Mouse (Mus musculus) small intestine, adult 2 months (tissue): ENCODE data around the gene Slc22a13. TPM values are rescaled to one million over a fixed set of nuclear protein-coding genes. Genes with fewer than 3 reads are reported as not detected.
"Not testable (repeated sequence)": the region's sequence is repeated elsewhere in the genome, so short reads cannot be mapped to it uniquely, and the experiment has no call there.

Experiments
- H3K27ac ChIP-seq: fragments of 200-500 bp; 2 replicates; pipeline ENCODE4 v1.5.1; 2012; ENCODE audit warnings: low read depth, low read length, control low read depth, inconsistent platforms; ENCODE audit not compliant: insufficient read depth
- H3K27me3 ChIP-seq: fragments of 200-500 bp; 2 replicates; pipeline ENCODE4 v1.6.1; 2012; ENCODE audit warnings: mild to moderate bottlenecking, moderate library complexity, low read length, inconsistent platforms; ENCODE audit not compliant: control insufficient read depth, insufficient read depth
- H3K36me3 ChIP-seq: fragments of 200-500 bp; 2 replicates; pipeline ENCODE4 v1.6.1; 2012; ENCODE audit warnings: mild to moderate bottlenecking, low read length, control low read depth, inconsistent platforms; ENCODE audit not compliant: control insufficient read depth, insufficient read depth
- H3K4me1 ChIP-seq: fragments of 200-500 bp; 2 replicates; pipeline ENCODE4 v1.6.1; 2012; ENCODE audit warnings: low read length, inconsistent platforms, mixed read lengths; ENCODE audit not compliant: control insufficient read depth, insufficient read depth, insufficient read length
- H3K4me3 ChIP-seq: fragments of 200-500 bp; 2 replicates; pipeline ENCODE4 v1.5.1; 2012; ENCODE audit warnings: low read depth, mild to moderate bottlenecking, control low read depth, inconsistent platforms, low read length, moderate library complexity
- CTCF ChIP-seq: fragments of 200-500 bp; IDR thresholded peaks from 2 replicates; pipeline ENCODE4 v1.5.1; 2012; ENCODE audit warnings: low read depth, mild to moderate bottlenecking, control low read depth, inconsistent platforms, low read length, moderate library complexity, mixed read lengths; ENCODE audit not compliant: insufficient replicate concordance, insufficient read length; ENCODE audit errors: extremely low read depth
- POLR2A ChIP-seq: fragments of 200-500 bp; IDR thresholded peaks from 2 replicates; pipeline ENCODE4 v1.6.1; 2012; ENCODE audit warnings: low read depth, mild to moderate bottlenecking, control low read depth, inconsistent platforms, low read length, moderate library complexity
- WGBS: fragments of 180-500 bp; shearing (Covaris S2); methylation state at CpG from one replicate; pipeline ENCODE4 v1.1.7; 2018; 5-methylcytosine and 5-hydroxymethylcytosine counted together
- polyA plus RNA-seq: library from polyadenylated mRNA; depleted of rRNA; stranded (reverse); fragments of >200 nt; gene quantifications from 2 replicates; pipeline ENCODE4 v1.2.3, GENCODE M21; 2012

Slc22a13 gene
- polyA plus RNA-seq, 1 experiment = 0.09 TPM

- H3K4me3 ChIP-seq = no peak overlapping the region
- no peak for TF ChIP-seq POLR2A
- TF ChIP-seq CTCF = no peak
- 73% methylated on average over 4 of the region's 4 CpGs for WGBS
- H3K36me3 ChIP-seq = peaks cover 8% of the 10 kb centered on the region
- H3K4me1 ChIP-seq = no peaks in the 10 kb centered on the region
- no peak overlapping the region for H3K27ac ChIP-seq
- H3K27me3 ChIP-seq = no peaks in the 10 kb centered on the region
Measured at GRCm38 (mm10) chr9:119220249-119220648, 11.4 kb upstream of the Slc22a13 start.

GRCm38 (mm10) chr9:119219667-119220066, 10.8 kb upstream of the Slc22a13 start:
- Histone ChIP-seq H3K27me3 (no peaks in the 10 kb centered on the region), H3K27ac (no peak overlapping the region), H3K4me1 (peaks cover 4% of the 10 kb centered on the region; the same call in 1 of the 2 replicates), H3K4me3 (no peak overlapping the region), H3K36me3 (peaks cover 8% of the 10 kb centered on the region)
- no peak for TF ChIP-seq POLR2A
- TF ChIP-seq CTCF = no peak
- WGBS = 52% methylated on average over 2 of the region's 2 CpGs

DNA sequence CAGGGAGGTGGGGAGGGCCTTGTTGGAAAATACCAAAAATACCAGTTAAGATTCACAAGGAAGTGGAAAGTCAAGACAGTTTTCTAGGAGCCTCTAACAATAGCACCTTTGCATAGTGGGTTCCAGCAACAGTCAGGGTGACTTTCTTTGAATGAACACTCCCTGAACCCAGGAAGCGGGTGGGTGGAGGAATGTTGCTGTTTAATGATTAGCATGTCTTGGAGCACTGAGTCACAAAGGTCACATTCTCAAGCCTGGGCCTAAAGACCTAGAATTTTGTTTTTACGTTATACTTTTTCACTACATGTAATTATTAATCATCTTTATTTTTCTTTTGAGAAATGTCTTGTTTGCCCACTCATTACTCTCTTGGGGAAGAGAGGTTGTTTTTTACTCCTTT, 6.4 kb upstream of the Slc22a13 start:
- not testable (repeated sequence) for H3K27me3 ChIP-seq, H3K36me3 ChIP-seq, H3K27ac ChIP-seq, H3K4me1 ChIP-seq, H3K4me3 ChIP-seq
- WGBS = 55% methylated on average over 2 of the region's 2 CpGs

- Histone ChIP-seq H3K36me3 (peaks cover 5% of the 10 kb centered on the region), H3K4me1 (peaks cover 5% of the 10 kb centered on the region; the same call in 1 of the 2 replicates), H3K27me3 (no peaks in the 10 kb centered on the region), H3K4me3 (no peak overlapping the region), H3K27ac (no peak overlapping the region)
- TF ChIP-seq CTCF = no peak
- TF ChIP-seq POLR2A = no peak
- WGBS = 69% methylated on average over 6 of the region's 6 CpGs
Measured at GRCm38 (mm10) chr9:119214601-119215000, 5.7 kb upstream of the Slc22a13 start.

- Histone ChIP-seq H3K36me3 (no peaks in the 10 kb centered on the region; the same call in 1 of the 2 replicates), H3K4me1 (peaks cover 5% of the 10 kb centered on the region; the same call in 1 of the 2 replicates), H3K4me3 (no peak overlapping the region), H3K27ac (no peak overlapping the region), H3K27me3 (no peaks in the 10 kb centered on the region)
- TF ChIP-seq POLR2A (no peak), CTCF (no peak)
- 76% methylated on average over 8 of the region's 8 CpGs for WGBS
Measured at GRCm38 (mm10) chr9:119212996-119213395, 4.1 kb upstream of the Slc22a13 start.

GRCm38 (mm10) chr9:119207113-119207512, 1.8 kb downstream of the Slc22a13 start:
- 45% methylated on average over 4 of the region's 4 CpGs for WGBS
- TF ChIP-seq CTCF (no peak), POLR2A (no peak)
- Histone ChIP-seq H3K27ac (no peak overlapping the region), H3K4me3 (no peak overlapping the region), H3K4me1 (no peaks in the 10 kb centered on the region), H3K36me3 (no peaks in the 10 kb centered on the region), H3K27me3 (no peaks in the 10 kb centered on the region)

- WGBS = 62% methylated on average over 2 of the region's 2 CpGs
Measured at GRCm38 (mm10) chr9:119206666-119207065, 2.2 kb downstream of the Slc22a13 start.

DNA sequence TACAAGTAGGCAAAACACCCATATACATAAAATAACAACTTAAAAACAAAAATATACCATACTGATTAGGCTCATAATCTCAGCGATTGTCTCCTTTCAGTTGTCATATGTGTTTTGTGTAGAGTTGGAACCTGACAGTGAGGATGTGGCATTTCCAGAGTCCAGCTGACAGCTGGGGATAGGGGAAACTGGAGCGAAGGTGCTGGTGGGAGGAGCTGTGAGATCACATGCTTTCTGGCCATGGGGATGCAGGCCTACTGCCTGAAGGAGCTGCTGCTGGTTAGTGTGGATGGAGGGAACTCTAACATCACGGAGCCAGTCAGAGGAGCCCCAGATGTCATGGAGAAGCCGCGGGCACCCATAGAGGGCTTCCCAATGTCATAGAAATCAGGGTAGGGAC, 3.1 kb downstream of the Slc22a13 start:
- no peak overlapping the region for H3K27ac ChIP-seq
- TF ChIP-seq POLR2A (no peak), CTCF (no peak)
- H3K36me3 ChIP-seq = no peaks in the 10 kb centered on the region
- H3K27me3 ChIP-seq = no peaks in the 10 kb centered on the region
- H3K4me3 ChIP-seq = no peak overlapping the region
- WGBS = 88% methylated on average over 5 of the region's 5 CpGs
- no peaks in the 10 kb centered on the region for H3K4me1 ChIP-seq

More at GRCm38 (mm10) chr9:119206666-119207065, 2.2 kb downstream of the Slc22a13 start:
- no peak overlapping the region for H3K4me3 ChIP-seq
- no peaks in the 10 kb centered on the region for H3K4me1 ChIP-seq
- TF ChIP-seq CTCF (no peak), POLR2A (no peak)
- no peaks in the 10 kb centered on the region for H3K27me3 ChIP-seq
- H3K36me3 ChIP-seq = no peaks in the 10 kb centered on the region
- no peak overlapping the region for H3K27ac ChIP-seq
